Mouse (Mus musculus) R1 (cell line): ENCODE measurements around the gene Depdc1b.

Source experiments
- DNase-seq: peaks from one replicate; pipeline ENCODE4 v3.0.0-alpha.2; 2018; ENCODE audit warnings: low read depth, low spot score

The Depdc1b gene

DNA sequence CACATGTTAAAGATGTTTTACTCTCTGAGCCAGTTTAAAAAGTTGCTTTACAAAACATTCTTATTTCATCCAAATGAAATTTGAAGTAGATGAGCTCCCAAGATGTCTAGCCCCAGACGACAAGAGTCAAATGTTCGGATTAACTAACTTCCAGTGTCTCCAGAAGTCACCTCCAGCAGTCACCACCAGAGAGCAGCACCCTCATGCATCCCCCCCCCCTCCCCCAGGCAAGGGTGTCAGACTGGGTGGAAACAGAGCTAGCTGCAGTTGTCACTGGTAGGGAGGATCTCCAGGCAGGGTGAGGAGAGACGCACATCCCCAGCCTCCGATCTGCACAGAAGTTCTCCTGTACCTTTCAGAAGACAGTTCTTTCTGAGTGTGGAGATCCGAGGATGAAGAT is 37.6 kb downstream of the Depdc1b start:
- DNase-seq: peak; percentile 13

DNA sequence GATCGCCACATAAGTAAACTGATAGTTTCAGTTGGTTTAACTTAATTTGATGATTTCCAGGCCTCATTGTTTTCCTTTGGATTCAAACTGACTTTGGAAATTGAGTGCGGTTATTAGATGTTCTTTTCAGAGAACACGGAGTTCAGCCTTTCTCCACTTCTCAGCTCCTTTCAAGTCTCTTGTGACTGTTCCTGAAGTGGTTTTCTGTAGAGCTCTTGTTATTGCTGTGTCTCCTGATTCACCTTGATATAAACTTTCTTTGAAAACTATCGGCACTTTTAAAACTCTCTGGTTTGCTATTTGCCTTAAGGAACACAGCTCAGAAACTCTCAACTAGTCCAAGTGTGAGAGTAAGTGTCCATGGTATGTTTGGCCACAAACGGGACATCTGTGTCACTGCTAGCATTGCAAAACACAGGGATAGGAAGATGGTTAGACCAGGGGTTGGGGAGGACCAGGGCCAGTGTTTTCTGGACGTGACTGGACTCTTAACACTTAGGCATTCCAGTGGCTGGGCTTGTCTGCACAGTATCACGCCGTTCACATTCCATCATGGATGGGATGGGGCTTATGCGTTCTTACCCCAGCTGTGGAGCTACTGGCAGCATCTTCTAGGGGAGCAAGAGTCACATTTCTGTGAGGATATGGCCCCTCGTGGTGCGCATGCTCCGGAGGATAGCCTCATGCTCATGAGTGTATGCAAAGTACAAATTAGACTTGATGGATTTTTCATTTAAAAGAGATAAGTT is 38.8 kb downstream of the Depdc1b start:
- peak; percentile 9 for DNase-seq

DNA sequence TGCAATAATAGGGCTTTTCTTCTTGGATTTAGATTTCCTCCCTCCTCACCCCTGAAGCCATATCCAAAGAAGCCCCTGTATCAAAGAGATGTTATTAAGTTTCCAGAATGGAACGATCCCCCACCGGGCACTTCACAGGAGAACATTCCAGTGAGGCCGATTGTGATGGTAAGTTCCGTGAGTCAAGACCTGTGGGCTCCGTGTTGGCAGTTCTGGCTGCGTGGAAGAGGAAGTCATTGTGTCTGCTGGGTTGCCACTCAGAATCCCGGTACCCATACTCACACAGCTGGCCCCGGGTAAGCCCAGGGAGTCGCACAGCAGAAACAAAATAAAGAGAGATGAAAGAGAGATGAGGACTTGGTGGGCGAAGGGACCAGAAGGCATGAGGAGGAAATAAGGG is 41.2 kb downstream of the Depdc1b start:
- peak; percentile 27 for DNase-seq

DNA sequence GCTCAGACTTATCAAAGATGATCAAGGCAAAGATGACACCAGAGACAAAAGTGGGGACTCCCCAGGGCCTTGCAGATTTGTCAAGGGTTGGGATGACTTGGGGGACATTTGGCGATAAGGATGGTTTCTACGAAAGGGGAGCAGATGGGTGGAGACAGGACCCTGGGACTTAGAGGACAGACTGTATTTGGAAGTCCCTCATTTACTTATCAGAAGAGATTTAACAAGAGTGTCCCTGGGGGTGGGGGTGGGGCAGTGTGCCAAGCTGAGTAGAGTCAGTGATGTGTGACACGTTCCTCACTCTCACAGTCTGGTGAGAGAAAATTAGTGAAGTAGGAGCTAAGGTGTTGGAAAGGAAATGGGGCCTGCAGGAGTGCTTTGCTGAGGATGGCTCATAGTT is 42.1 kb downstream of the Depdc1b start:
- DNase-seq: no peak

DNA sequence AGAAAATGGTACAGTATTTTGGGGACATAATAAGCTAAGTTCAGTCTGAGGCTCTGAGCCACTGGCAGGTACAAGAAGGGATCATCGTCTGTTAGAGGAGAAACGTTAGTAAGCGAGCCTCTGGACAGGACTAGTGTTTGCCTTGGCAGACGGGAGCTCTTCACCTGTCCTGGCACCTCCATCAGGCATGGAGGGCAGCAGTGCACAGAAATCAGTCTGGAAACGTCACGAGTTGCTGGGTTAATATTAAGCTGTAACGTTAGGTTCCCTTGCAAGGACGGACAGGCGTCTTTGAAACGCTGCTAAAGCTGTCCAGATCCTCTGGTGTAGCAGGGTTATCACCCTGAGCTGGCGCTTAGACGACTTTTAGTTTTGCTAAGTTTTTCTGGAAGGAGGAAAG is 51.4 kb downstream of the Depdc1b start:
- DNase-seq: no peak

DNA sequence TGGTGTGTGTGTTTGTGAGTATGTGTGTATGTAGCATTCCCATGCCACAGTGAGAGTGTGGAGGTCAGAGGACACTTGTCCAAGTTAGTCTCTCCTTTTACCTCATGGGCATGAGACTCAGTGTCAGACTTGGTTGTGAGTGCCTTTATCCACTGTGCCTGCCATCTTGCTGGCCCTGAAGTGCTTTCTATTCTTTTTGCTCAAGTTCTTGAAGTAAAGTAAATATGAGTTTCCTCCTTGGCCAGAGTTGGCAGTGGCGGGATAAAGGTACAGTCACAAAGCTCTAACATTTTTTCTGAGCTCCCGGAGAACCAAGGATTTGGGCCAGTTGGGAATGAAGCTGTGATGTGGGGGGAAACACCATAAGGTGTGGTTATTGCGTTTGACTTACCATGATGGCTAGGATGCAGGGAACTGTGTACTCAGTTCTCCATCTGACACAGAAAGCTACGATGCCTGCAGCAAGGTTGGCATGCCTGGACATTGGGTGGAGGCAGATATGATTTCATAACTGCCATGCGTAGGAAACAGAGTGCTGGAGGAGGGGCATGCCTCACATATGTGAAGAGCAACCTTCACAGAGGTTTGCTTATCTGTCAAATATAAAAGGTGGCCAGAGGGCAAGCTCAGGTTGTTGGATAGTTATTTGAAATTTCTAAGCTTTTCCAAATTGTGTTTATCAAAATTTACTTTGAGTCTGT is 54.3 kb downstream of the Depdc1b start:
- DNase-seq: no peak

DNA sequence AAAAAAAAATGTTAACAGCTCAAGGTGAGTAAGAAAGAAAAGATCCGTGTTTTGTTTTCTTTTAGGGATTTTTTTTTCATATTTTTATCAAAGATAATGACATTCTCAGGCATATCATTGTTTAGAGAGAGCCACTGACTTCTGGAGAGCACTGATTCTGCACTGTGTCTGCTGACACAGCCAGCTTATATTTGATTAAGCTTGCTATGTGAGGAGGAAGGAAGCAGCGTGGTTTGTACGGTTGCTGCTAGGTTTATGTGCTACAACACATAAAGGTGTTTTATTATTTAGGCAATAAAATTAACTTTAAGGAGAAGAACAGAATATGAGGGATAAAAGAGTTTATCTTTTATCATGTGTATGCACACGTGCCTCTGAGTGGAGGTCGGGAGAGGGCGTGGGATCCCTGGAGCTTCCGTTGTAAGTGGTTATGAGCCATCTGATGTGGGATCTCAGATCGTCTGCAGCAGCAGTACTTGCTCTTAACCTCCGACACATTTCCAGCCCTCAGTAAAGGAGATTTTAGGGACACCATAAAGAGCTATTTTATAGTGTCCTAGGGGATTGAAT is 55.3 kb downstream of the Depdc1b start:
- no peak for DNase-seq

DNA sequence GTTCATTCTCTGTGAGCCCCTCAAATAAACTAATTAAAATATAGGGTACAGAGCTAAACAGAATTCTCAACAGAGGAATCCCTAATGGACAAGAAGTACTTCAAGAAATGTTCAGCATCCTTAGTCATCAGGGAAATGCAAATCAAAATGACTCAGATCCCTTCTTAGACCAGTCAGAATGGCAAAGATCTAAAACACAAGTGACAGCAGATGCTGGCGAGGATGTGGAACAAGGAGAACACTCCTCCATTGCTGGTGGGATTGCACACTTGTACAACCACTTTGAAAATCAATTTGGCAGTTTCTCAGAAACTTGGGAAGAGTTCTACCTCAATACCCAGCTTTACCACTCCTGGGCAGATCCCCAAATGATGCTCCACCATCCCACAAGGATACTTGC is 57.1 kb downstream of the Depdc1b start:
- DNase-seq: no peak

DNA sequence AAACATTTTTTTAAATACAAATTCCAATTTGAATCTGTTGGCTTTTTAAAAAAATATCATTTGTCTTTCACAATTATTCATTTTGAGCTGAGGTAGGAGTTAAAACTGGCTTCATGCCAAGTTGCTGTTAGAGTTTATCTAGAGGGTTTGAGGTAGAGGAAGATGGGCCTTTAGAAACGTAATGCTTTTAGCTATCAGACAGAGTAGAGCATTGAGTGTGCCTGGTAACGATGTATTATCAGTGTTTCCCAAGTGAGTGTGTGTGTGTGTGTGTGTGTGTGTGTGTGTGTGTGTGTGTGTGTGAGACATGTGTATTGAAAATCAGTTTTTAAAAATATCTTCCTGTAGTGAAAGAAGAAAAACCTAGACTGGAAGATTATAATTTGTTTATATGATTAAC is 60.5 kb downstream of the Depdc1b start:
- DNase-seq: no peak

DNA sequence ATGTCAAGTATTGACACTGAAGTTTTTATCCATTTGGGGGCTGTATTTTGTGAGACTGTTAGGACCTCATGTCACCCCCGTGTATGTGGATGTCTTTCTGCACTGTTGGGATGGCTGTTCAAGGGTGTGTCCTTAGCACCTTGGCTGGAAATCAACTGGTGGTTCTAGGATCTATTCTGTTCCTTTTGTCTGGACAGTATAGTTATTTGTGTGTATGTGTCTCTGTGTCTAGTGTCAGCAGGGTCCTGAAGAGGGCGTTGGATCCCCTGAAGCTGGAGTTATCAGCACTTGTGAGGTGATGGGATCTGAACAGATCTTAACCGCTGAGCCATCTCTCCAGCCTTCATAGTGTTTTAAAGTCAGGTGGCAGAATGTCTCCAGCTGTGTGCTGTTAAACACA is 65.0 kb downstream of the Depdc1b start:
- DNase-seq: no peak

DNA sequence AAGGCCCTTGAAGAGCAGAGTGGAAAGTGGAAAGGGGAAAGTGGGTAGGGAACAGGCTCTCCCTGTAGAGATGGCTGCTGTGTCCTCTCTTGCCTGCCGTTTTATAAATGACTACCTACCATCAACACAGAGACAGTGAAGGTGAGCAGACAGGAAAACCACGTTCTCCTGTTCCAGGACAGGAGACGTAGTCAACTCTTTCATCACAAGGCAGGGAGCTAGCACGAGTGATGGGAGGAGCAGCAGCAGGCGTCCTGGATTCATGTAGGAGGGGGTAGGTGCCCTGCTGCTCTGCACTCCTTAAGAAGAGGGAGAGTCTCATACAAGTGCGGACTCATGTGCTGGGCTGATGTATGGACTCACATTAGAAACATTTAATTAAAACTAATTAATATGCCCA is 66.9 kb downstream of the Depdc1b start:
- no peak for DNase-seq

DNA sequence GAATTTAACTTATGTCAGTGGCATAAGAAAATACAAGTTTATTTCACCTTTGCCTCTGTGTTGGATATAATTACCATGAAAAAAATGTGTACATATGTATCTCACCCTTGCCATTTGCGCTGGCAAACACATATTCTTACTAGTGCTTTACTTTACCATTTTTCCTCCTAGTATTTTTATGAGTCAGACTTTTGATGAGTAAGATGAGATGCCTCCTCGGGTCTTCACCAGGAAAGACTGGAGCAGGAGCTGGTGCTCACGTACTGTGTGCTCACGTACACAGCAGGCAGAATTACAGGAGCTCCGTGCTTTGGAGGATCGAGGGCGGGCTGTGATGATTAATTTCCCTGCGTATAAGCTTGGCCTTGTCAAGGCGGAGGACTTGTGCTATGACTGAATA is 69.9 kb downstream of the Depdc1b start:
- DNase-seq: no peak

DNA sequence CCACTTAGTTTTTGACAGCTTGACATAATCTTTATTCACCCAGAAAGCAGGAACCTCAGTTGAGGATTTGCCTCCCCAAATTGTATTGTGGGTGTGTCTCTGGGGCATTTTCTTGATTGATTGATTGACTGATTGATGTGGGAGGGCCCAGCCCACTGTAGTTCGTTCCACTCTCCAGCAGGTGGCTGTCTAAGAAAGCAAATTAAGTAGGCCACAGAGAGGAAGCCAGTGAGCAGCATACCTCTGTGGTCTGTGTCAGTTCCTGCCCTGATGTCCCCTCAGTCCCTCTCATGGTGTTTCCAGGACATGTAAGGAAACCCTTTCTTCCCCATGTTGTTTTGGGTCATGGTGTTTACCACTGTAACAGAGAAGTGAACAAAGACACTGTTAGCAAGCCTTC is 74.4 kb downstream of the Depdc1b start:
- DNase-seq: peak; percentile 86

DNA sequence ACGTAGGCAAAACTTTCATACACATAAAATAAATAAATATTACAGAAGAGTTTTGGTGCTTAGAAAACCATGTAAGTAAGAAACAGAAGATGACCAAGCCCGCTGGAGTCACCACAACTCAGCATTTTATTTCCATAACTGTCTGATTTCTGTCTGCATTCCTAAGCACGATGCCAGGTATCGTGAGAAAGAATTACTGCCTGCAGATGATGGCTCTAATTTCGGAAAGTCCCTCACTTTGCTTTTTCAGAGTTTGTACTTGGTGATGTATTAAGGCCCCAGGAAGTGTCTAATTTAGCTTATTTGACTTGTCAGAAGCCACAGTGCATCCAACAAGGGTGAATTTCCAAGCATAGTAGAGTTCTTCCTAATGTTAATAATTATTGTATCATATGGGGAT is 87.1 kb downstream of the Depdc1b start:
- no peak for DNase-seq

DNA sequence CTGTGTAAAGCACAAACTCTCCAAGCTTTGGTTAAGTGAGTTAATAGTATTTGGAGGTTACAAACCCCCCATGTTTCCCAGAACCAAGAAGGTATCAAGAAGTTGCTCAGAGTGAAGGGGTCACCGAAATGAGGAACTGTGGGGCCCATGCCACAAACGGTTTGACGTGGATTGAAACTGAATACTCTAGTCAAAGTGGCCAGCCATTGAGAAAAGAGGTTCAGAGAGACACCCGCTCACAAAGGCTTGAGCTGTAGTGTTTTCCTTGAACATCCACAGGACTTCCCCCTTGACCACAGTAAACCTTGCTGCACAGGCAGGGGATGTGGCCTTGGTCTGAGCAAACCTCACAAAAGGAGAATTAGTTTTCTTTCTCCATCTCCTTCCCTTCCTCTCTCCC is 88.2 kb downstream of the Depdc1b start:
- DNase-seq: no peak

DNA sequence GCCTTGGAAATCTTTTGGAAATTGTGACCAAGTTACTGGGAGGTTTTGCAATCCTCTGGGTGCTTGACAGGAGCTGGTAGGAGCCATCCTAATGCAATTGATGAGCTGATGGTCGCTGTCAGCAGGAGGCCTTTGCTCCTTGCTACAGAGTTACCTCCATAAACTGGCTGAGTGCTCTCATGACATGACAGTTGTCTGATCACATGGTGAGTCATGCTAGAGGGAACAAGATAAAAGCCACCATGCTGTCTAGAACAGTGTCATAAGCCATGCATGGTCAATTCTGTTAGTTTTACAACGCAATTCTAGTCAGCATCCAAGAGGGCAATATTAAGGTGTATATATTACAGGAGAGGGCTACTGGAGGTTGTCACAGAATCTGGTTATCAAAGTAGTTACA is 99.3 kb downstream of the Depdc1b start:
- no peak for DNase-seq

DNA sequence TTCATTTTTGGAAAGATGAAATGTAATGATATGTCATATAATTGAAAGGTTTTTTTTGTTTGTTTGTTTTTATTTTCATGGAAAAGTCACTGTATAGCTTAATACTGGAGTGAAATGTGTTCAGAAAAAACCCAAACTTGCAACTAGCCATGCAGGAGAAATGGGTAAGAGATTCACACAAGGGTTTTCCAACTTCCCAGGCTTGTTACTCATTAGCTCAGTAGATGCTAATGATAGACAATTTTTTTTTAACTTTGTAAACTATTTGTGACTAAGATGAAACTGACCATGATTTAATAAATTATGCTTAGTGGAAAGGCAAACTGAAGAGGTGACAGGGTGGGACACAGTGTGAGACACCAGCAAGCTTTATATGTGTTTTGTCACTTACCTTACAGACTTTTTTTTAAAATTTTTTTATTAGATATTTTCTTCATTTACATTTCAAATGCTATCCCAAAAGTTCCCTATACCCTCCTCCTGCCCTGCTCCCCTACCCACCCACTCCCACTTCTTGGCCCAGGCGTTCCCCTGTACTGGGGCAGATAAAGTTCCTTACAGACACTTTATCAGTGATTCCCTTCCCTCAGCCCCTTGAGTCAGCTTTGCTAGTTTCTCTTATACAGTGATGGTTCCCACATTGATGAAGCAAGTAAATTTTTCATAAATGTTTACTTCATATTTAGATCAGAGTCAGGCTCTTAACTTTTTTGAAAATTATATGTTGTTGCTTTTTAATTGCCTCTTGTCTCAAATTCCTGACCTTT is 102.8 kb downstream of the Depdc1b start:
- no peak for DNase-seq

DNA sequence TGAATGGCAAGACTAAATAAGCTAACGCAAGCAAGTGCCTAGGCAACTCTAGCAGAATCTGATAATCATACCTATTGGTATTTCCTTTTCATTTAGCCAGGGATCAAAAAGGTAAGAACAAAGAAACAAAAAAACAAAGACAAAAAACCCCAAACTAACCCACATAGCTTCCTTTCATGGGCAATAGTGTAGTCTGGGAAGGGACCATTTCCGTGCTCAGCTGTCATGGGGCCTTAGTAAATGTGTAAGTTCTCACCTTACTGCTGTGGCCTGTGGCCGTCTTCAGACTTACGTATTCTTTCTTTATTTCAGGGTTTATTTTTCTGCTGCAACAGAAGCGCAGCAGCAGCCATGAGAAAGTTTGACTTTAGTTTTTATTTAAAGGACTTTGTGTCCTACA is 110.2 kb downstream of the Depdc1b start:
- DNase-seq: no peak

DNA sequence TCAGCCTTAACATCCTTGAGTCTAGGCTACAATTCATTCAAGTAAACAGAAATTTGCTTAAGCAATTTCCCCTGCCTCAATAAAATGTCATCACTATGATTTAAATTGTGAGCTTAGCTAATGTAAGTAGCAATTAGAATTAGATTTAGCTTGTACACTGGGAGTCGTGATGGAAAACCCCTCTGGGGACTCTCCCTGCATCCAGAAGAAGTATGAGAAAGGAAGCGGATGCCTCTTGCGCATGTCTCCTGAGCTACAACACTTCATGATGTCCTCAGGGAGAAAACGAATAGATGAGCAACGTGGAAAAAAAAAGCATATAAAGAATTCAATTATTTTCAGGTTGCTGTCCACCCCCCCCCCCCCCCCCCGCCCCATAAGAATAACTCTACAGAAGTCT is 112.7 kb downstream of the Depdc1b start:
- no peak for DNase-seq

DNA sequence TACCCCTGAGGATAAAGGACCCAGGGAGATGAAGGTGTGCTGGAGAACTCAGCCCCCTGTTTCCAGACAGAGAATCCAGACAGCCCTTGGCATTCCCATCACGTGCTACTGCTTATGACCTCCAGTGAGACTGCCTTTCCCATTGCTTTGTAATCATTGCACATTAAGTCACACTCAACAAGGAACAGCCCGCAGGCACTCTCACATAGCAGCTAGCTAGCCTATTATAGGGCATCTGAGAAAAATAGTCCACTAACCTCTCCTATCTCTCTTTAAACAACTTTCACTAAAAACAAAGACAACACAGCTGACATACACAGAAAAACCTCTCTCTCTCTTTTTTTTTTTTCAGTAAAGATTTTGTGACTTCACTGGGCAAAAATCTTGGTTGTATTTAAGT is 113.5 kb downstream of the Depdc1b start:
- DNase-seq: no peak

DNA sequence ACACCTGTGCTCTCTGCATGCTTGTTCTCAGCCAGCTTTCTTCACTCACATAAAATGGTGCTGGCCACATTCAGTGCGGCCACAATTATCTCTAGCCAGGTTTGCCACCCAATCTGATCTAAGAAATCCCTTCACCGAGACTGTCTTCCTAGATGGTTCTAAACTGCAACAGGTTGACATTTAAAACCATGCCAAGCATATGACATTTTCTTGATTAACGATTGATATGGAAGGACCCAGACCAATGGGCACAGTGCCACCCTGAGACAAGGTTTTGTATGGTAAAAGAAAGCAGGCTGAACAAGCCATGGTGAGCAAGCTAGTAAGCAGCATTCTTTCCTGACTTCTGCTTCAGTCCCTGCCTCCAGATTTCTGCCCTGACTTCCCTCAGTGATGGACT is 115.6 kb downstream of the Depdc1b start:
- no peak for DNase-seq

DNA sequence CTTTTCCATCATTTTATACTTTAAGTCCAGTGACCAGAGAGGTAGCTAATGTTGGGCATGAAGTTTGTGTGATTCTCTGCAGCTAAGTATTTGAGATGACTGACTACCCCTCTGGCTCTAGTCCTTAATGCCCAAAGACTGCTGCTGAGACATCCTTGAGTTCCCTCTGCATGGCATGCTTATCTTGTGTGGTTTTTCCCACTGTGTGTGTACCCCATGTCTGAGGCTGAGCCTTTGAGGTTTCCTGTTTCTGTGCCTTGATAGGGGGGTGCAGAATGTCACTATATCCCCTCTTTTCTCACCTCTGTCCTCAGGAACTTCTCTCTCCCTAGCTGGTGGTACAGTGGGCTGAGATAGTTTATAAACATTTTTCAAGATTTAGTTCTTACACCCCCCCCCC is 119.6 kb downstream of the Depdc1b start:
- DNase-seq: no peak
